Mouse (Mus musculus) limb, embryonic 10.5 days (tissue): ENCODE data around the gene Gm49373. TPM values are rescaled to one million over a fixed set of nuclear protein-coding genes. Genes with fewer than 3 reads are reported as not detected.

Source experiments
- DNase-seq: peaks from one replicate; pipeline ENCODE4 v3.0.0-alpha.2; 2017; ENCODE audit warnings: low spot score
- H3K27ac ChIP-seq: fragments of 300-500 bp; sonication (generic); 2 replicates; pipeline ENCODE4 v1.5.1; 2016; ENCODE audit warnings: mild to moderate bottlenecking
- H3K27me3 ChIP-seq: fragments of 300-500 bp; sonication (generic); 2 replicates; pipeline ENCODE4 v1.6.1; 2016; ENCODE audit warnings: low read depth, mild to moderate bottlenecking; ENCODE audit not compliant: poor library complexity, severe bottlenecking
- H3K36me3 ChIP-seq: fragments of 300-500 bp; sonication (generic); 2 replicates; pipeline ENCODE4 v1.6.1; 2016; ENCODE audit warnings: mild to moderate bottlenecking, moderate library complexity
- H3K4me1 ChIP-seq: fragments of 300-500 bp; sonication (generic); 2 replicates; pipeline ENCODE4 v1.6.1; 2016
- H3K4me3 ChIP-seq: fragments of 300-500 bp; sonication (generic); 2 replicates; pipeline ENCODE4 v1.5.1; 2016; ENCODE audit warnings: mild to moderate bottlenecking, moderate library complexity
- H3K9me3 ChIP-seq: fragments of 300-500 bp; sonication (generic); replicated peaks from 2 replicates; pipeline ENCODE4 v1.6.1; 2016; ENCODE audit warnings: mild to moderate bottlenecking
- WGBS: fragments of 180-500 bp; shearing (Covaris S2); methylation state at CpG from one replicate; pipeline ENCODE4 v1.1.7; 2016; 5-methylcytosine and 5-hydroxymethylcytosine counted together
- polyA plus RNA-seq: library from polyadenylated mRNA; unstranded; fragments of >200 nt; fragmentation: Nextera tagmentation; extraction: Ambion mirVana; gene quantifications from 2 replicates; pipeline ENCODE4 v1.2.1, GENCODE M21; 2016

The Gm49373 gene
- polyA plus RNA-seq, 1 experiment from 2014 or later = 0.81 TPM

DNA sequence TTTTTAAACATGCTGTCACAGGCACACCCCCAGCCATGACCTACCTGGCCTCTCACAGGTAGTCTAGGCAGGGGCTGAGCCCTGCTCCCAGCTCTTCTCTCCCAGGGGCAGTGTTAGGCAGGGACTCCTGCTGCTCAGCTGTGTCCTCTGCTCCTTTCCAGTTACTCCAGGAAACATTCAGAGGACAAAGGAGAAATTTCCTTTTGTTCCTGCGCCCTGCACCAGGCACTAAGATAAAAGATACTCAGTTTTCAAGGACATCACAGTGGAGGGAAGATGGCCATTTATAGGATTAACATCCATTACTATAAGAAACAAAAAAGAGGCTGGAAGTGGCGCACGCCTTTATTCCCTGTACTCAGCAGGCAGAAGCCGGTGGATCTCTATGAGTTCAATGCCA lies 23.1 kb upstream of the Gm49373 start:
- H3K4me1 ChIP-seq = peaks cover 12% of the 10 kb centered on the region
- H3K9me3 ChIP-seq = no peaks in the 10 kb centered on the region
- no peaks in the 10 kb centered on the region for H3K27me3 ChIP-seq
- H3K27ac ChIP-seq = no peak overlapping the region
- no peak for DNase-seq
- WGBS = 92% methylated on average over 4 of the region's 4 CpGs
- H3K4me3 ChIP-seq = no peak overlapping the region
- H3K36me3 ChIP-seq = peaks cover 7% of the 10 kb centered on the region

- DNase-seq = no peak
- H3K36me3 ChIP-seq = peaks cover 32% of the 10 kb centered on the region
- H3K27me3 ChIP-seq = no peaks in the 10 kb centered on the region
- H3K9me3 ChIP-seq = no peaks in the 10 kb centered on the region
- no peak overlapping the region for H3K27ac ChIP-seq
- 95% methylated on average over 9 of the region's 9 CpGs for WGBS
- no peak overlapping the region for H3K4me3 ChIP-seq
- peaks cover 19% of the 10 kb centered on the region for H3K4me1 ChIP-seq
These were observed 20.5 kb upstream of the Gm49373 start for GRCm38 (mm10) chr9:21093423-21093822.

DNA sequence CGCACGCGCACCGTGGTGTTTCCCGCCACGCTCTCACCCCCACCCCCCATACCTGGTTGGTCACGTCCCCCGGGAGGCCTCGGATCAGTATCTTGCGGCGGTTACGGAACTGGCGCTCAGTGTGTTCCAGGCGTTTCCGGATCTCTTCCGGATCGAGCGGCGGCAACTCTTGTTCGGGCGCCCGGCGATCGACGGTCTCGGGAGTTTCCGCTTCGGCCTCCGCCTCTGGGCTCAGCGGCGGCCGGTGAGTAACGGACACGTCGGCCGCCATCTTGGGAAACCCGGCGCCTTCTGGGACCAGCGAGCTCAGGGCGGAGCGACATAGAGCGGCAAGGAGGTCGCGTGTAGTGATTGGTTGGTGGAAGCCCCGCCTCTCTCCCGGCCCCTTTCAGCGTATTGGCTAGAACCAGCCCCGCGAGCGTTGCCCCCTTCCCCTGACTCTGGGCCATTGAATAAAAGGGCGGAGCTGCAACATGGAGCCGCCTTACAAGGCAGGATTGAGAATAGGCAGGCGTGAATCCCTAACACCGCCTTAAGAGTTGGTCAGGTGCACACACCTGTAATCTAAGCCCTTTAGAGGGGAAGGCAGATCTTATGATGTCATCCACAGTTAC lies 18.9 kb upstream of the Gm49373 start, which contains the start of the genes Gm38431 and Raver1:
TSS of gene Gm38431 (minus strand) at position 291 of the 614 bp plus-strand sequence.
TSS of gene Raver1 (minus strand) at position 302 of the 614 bp plus-strand sequence.
- Histone ChIP-seq H3K27ac (peak within 1 kb of the TSS; percentile 96), H3K4me3 (peak within 1 kb of the TSS; percentile 78), H3K4me1 (peaks cover 19% of the 10 kb centered on the region), H3K36me3 (peaks cover 48% of the 10 kb centered on the region), H3K9me3 (no peaks in the 10 kb centered on the region), H3K27me3 (no peaks in the 10 kb centered on the region)
- peak; percentile 95 for DNase-seq
- under 1% methylated on average over 54 of the region's 54 CpGs for WGBS

DNA sequence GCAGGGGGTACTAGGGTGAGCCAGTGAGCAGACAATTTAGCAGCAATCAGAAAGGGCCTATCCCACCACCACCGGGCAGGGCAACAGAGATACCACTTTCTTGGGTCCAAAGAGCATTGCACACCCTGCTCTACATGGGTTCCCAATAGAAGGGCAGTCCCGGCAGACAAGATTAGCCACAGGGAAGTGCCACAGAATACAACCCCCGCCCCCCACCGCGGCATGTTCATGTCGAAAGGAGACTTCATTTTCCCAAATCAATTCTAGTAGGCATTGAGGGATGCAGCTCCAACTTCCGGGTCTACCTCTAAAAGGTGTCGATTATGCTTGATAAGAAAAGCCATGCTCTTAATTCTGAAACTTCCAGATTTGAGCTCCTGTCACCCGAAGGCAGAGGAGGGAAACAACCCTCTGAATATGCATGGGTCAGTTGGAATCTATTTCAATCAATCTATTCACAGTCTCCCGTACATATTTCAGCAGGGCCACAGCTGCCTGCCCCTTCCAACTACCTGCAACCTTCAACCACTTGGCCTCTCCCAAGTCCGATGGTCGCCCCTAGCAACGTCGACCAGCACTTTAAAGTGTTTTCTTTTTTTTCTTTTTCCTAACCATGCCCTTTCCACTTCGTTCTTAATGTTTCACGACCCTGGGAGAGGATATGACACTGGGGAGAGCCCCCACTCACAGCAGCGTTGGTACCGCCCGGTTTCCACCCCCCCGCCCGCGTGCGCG lies 18.2 kb upstream of the Gm49373 start:
- no peaks in the 10 kb centered on the region for H3K27me3 ChIP-seq
- no peak for DNase-seq
- peaks cover 55% of the 10 kb centered on the region for H3K36me3 ChIP-seq
- WGBS = 7% methylated on average over 24 of the region's 24 CpGs
- peaks cover 19% of the 10 kb centered on the region for H3K4me1 ChIP-seq
- H3K9me3 ChIP-seq = no peaks in the 10 kb centered on the region
- H3K27ac ChIP-seq = peak overlapping the region; percentile 96
- H3K4me3 ChIP-seq = peak overlapping the region; percentile 78

- DNase-seq = no peak
- H3K4me1 ChIP-seq = peaks cover 19% of the 10 kb centered on the region
- WGBS = 98% methylated on average over 1 of the region's 1 CpGs
- H3K4me3 ChIP-seq = peak overlapping the region; percentile 78
- H3K27ac ChIP-seq = no peak overlapping the region
- no peaks in the 10 kb centered on the region for H3K9me3 ChIP-seq
- H3K36me3 ChIP-seq = peaks cover 61% of the 10 kb centered on the region
- no peaks in the 10 kb centered on the region for H3K27me3 ChIP-seq
These were observed 17.6 kb upstream of the Gm49373 start for GRCm38 (mm10) chr9:21090537-21090936.

GRCm38 (mm10) chr9:21083324-21083723 lies 10.4 kb upstream of the Gm49373 start:
- WGBS = 92% methylated on average over 3 of the region's 3 CpGs

GRCm38 (mm10) chr9:21081127-21081526 lies 8.2 kb upstream of the Gm49373 start:
- H3K27ac ChIP-seq = no peak overlapping the region
- no peak for DNase-seq
- H3K4me3 ChIP-seq = no peak overlapping the region
- no peaks in the 10 kb centered on the region for H3K9me3 ChIP-seq
- peaks cover 100% of the 10 kb centered on the region for H3K36me3 ChIP-seq
- WGBS = 94% methylated on average over 9 of the region's 9 CpGs
- no peaks in the 10 kb centered on the region for H3K27me3 ChIP-seq
- no peaks in the 10 kb centered on the region for H3K4me1 ChIP-seq

More at GRCm38 (mm10) chr9:21083324-21083723, 10.4 kb upstream of the Gm49373 start:
- no peak for DNase-seq
- H3K4me3 ChIP-seq = no peak overlapping the region
- H3K9me3 ChIP-seq = no peaks in the 10 kb centered on the region
- no peak overlapping the region for H3K27ac ChIP-seq
- H3K36me3 ChIP-seq = peaks cover 100% of the 10 kb centered on the region
- H3K27me3 ChIP-seq = no peaks in the 10 kb centered on the region
- no peaks in the 10 kb centered on the region for H3K4me1 ChIP-seq

GRCm38 (mm10) chr9:21075625-21076024 lies 2.7 kb upstream of the Gm49373 start:
- H3K36me3 ChIP-seq = peaks cover 83% of the 10 kb centered on the region
- H3K9me3 ChIP-seq = no peaks in the 10 kb centered on the region
- H3K4me1 ChIP-seq = peaks cover 19% of the 10 kb centered on the region
- no peak overlapping the region for H3K4me3 ChIP-seq
- DNase-seq = no peak
- H3K27ac ChIP-seq = no peak overlapping the region
- 90% methylated on average over 3 of the region's 3 CpGs for WGBS
- H3K27me3 ChIP-seq = no peaks in the 10 kb centered on the region

DNA sequence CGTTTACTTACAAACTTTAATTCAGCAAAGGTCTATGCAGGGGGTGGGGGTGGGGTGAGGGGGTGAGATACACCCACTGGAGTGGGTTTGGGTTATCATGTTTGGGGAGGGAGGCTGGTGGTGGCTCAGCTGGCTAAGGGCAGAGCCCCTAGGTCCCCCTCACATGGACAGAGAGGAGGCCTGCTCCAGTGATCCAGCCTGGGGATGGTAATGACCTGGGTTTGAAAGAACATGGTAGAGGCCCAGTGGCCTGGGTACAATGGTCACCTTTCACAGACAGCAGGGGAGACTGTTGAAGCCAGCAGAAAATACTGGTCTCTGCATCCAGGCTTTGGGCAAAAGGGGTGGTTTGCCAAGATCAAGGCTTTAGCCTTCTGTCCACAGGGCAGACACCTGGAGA lies 1.3 kb upstream of the Gm49373 start:
- peak overlapping the region; percentile 71; the same call in 1 of the 2 replicates for H3K4me3 ChIP-seq
- H3K27me3 ChIP-seq = no peaks in the 10 kb centered on the region
- DNase-seq = no peak
- no peaks in the 10 kb centered on the region for H3K9me3 ChIP-seq
- peaks cover 78% of the 10 kb centered on the region for H3K36me3 ChIP-seq
- H3K27ac ChIP-seq = peak overlapping the region; percentile 92; the same call in 1 of the 2 replicates
- peaks cover 19% of the 10 kb centered on the region for H3K4me1 ChIP-seq
- 89% methylated on average over 1 of the region's 1 CpGs for WGBS

DNA sequence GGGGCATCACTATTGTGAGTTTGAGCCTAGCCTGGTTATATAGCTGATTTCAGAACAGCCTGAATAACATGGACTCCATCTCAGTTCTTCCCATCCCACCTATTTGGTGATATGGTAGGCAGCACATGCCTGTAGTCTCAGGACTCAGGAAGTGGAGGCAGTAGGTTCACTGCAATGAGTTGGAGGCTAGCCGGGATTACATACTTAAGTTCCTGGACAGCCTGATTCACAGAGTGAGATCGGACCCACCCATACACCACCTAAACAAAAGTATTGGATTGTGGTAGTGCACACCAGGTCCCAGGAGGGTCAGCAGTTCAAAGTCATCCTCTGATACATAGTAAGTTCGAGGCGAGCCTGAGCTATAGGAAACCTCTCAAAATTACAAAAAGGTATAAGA lies 255 bp downstream of the Gm49373 start:
- no peaks in the 10 kb centered on the region for H3K9me3 ChIP-seq

GRCm38 (mm10) chr9:21067006-21067684 lies 5.8 kb downstream of the Gm49373 start, which contains the start of gene Zglp1:
Gene Zglp1 (minus strand): TSS chr9:21067093.
- no peak for DNase-seq
- peaks cover 10% of the 10 kb centered on the region for H3K4me1 ChIP-seq
- H3K36me3 ChIP-seq = peaks cover 73% of the 10 kb centered on the region
- WGBS = 80% methylated on average over 27 of the region's 27 CpGs
- no peak within 1 kb of the TSS for H3K27ac ChIP-seq
- no peaks in the 10 kb centered on the region for H3K27me3 ChIP-seq
- H3K4me3 ChIP-seq = no peak within 1 kb of the TSS
- H3K9me3 ChIP-seq = no peaks in the 10 kb centered on the region

More for the DNA sequence above, 255 bp downstream of the Gm49373 start:
- 10% methylated on average over 4 of the region's 4 CpGs for WGBS
- Histone ChIP-seq H3K27me3 (no peaks in the 10 kb centered on the region), H3K36me3 (peaks cover 68% of the 10 kb centered on the region), H3K4me3 (peak overlapping the region; percentile 71), H3K4me1 (peaks cover 19% of the 10 kb centered on the region), H3K27ac (peak overlapping the region; percentile 92)
- no peak for DNase-seq

GRCm38 (mm10) chr9:21062928-21063327 lies 10.0 kb downstream of the Gm49373 start:
- H3K4me1 ChIP-seq = 0 out of 2 replicates have a peak, but pooled peaks cover 3% of the 10 kb centered on the region
- no peak for DNase-seq
- H3K36me3 ChIP-seq = peaks cover 53% of the 10 kb centered on the region
- WGBS = 80% methylated on average over 2 of the region's 2 CpGs
- no peak overlapping the region for H3K4me3 ChIP-seq
- no peaks in the 10 kb centered on the region for H3K27me3 ChIP-seq
- H3K9me3 ChIP-seq = no peaks in the 10 kb centered on the region
- H3K27ac ChIP-seq = no peak overlapping the region

DNA sequence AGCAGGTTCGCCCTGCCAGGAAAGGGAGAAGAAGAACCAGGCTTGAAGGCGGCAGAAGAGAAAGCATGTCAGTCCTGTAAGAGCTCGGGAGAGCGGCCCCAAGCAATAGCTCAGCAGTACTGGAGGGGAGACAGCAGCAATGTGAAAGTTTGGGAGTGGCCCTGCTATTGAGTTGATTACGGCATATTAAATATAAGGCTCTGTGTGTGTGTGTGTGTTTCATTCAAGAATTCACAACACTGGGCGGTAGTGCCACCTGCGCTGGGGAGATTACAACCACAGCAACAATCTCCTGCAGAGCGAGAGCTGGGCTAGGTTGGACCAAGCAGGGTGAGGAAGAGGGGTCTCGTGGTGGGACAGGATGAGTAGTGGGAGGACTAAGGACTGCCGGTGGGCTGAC lies 21.3 kb downstream of the Gm49373 start:
- WGBS = 66% methylated on average over 10 of the region's 10 CpGs
- no peaks in the 10 kb centered on the region for H3K4me1 ChIP-seq
- no peak overlapping the region for H3K27ac ChIP-seq
- H3K27me3 ChIP-seq = 0 out of 2 replicates have a peak, but pooled peaks cover 3% of the 10 kb centered on the region
- DNase-seq = no peak
- no peaks in the 10 kb centered on the region for H3K36me3 ChIP-seq
- H3K9me3 ChIP-seq = no peaks in the 10 kb centered on the region
- no peak overlapping the region for H3K4me3 ChIP-seq
